In the genomic region with DNA sequence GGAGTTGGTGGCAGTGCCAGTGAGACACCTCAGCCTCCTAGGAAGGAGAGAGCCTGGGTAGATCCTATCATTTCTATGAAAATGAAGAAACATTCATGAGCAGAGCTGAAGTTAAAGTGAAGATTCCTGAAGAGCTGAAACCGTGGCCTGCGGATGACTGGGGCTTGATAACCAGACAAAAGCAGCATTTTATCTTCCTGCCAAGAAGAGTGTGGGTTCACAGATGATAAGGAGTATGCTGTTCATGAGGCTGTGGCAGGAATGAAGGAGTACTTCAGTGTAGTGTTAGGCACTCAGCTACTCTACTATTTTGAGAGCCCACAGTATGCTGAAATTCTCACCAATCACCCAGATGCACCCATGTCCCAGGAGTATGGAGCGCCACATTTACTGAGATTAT, we compare ENCODE assay signal across 15 mouse cellular contexts. TPM values are rescaled to one million over a fixed set of nuclear protein-coding genes. Genes with fewer than 3 reads are reported as not detected.
"Had no signal": no experiment of that assay in that cellular context is flagged by ENCODE, and none has a peak within 500 bp of the region (broad histone marks: within the 10 kb centered on the region; RNA-seq: fewer than 3 reads in every experiment).

No protein-coding gene starts in this region.

- H3K27ac ChIP-seq: kidney, embryonic 15.5 days; limb, embryonic 15.5 days; lung, embryonic 15.5 days; midbrain, embryonic 12.5 days; neural tube, embryonic 13.5 days had no signal

- H3K9me3 ChIP-seq: kidney, embryonic 15.5 days; limb, embryonic 15.5 days; lung, embryonic 15.5 days; midbrain, embryonic 12.5 days; neural tube, embryonic 13.5 days had no signal

- H3K9ac ChIP-seq: kidney, embryonic 15.5 days; limb, embryonic 15.5 days; lung, embryonic 15.5 days; midbrain, embryonic 12.5 days; neural tube, embryonic 13.5 days had no signal

- H3K4me1 ChIP-seq: kidney, embryonic 15.5 days; limb, embryonic 15.5 days; lung, embryonic 15.5 days; midbrain, embryonic 12.5 days; neural tube, embryonic 13.5 days had no signal

- H3K36me3 ChIP-seq: kidney, embryonic 15.5 days; limb, embryonic 15.5 days; lung, embryonic 15.5 days; midbrain, embryonic 12.5 days had no signal

- H3K4me3 ChIP-seq: kidney, embryonic 15.5 days; limb, embryonic 15.5 days; lung, embryonic 15.5 days; midbrain, embryonic 12.5 days; neural tube, embryonic 13.5 days had no signal

- H3K4me2 ChIP-seq: kidney, embryonic 15.5 days; limb, embryonic 15.5 days; lung, embryonic 15.5 days; midbrain, embryonic 12.5 days; neural tube, embryonic 13.5 days had no signal

- DNase-seq: kidney, adult 2 months; kidney, postnatal 14 days; layer of hippocampus, adult 9-11 months; layer of hippocampus, postnatal 36 days; lung, postnatal 36 days; right cerebral cortex, postnatal 14 days; thymus, postnatal 4 days had no signal

- H3K27me3 ChIP-seq: kidney, embryonic 15.5 days; limb, embryonic 15.5 days; lung, embryonic 15.5 days; midbrain, embryonic 12.5 days; neural tube, embryonic 13.5 days had no signal

- ATAC-seq: intestine, embryonic 16.5 days; midbrain, embryonic 16.5 days had no signal

RNA-seq across cellular contexts. Expression of gene Rnf32, which starts 22.2 kb away (rescaled TPM):
- total RNA-seq: megakaryocyte, adult 5-6 weeks had no signal
